Mouse (Mus musculus): Measurements from ENCODE around the gene Poc1b. TPM values are rescaled to one million over a fixed set of nuclear protein-coding genes. Genes with fewer than 3 reads are reported as not detected.
A peak's percentile ranks its signal among the peaks of the same experiment; 100 is the strongest.

The Poc1b gene
- polyA plus RNA-seq, 1 experiment from 2014 or later = 8.7 TPM

DNA sequence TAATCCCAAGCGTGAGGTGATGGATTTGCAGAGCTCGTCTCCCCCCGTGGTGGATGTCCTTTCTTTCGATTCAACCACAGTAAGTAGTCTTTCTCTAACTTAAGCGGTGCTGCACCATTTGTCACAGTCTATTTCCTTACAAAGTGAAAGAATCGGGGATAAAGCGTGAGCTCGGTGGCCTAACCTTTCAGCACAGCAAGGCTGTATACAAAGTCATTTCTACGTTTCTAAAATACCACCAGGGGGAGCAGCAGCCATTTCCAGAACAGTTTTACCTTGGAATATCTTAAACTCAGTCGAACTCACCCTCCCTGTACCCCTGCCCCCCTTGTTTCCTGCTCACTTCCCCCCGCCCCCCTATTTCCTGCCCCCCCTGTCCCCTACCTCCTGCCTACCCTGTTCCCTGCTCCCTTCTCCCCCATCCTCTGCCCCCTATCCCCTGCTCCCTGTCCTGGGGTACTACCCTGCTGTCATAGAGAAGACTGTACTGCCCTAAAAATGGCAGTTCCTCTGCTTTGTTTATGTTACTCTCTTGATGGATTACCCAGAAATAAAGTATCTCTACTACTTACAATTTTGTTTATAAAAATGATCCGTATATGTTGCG lies 58.1 kb downstream of the Poc1b start:
- WGBS (ENCODE audit: insufficient replicate concordance) = 49% methylated on average over 13 of the region's 13 CpGs
- H3K4me3 ChIP-seq = no peak overlapping the region
- peaks cover 7% of the 10 kb centered on the region; the same call in 1 of the 2 replicates for H3K36me3 ChIP-seq
- peaks cover 9% of the 10 kb centered on the region for H3K4me1 ChIP-seq
- ATAC-seq = no peak
- no peak overlapping the region for H3K27ac ChIP-seq
- H3K9ac ChIP-seq = no peak overlapping the region
- H3K27me3 ChIP-seq (replicated peaks) = no peaks in the 10 kb centered on the region
- H3K4me2 ChIP-seq = no peak overlapping the region
- H3K9me3 ChIP-seq (replicated peaks) = no peaks in the 10 kb centered on the region

DNA sequence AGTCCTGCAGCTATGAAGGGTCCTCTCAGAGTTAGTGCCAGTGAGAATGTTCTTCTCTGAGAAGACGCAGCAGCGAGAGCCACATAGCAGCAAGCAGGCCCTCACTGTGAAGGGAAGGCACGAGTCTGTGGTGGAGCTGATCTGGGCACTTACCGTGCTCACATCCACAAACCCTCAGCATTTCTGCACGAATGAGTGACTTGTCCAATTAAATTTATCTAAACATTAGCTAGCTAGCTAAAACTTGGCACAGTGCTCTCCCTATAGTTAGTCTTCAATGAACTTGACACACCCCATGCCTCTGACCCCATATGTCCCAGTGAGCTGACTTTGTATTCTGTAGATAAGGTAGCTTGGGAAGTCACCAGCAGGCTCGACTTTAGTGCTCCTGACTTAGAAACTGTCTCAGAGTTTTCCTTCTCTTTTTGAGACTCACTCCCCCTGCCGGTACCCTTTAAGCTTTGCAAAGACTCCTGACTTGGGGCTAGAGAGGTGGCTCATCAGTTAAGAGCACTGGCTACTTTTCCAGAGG lies 59.0 kb downstream of the Poc1b start:
- ATAC-seq = peak; percentile 61; the same call in 1 of the 2 replicates
- H3K27ac ChIP-seq = no peak overlapping the region; the same call in 1 of the 2 replicates
- H3K4me3 ChIP-seq = no peak overlapping the region
- H3K27me3 ChIP-seq (replicated peaks) = no peaks in the 10 kb centered on the region
- 63% methylated on average over 7 of the region's 7 CpGs for WGBS (ENCODE audit: insufficient replicate concordance)
- peaks cover 9% of the 10 kb centered on the region for H3K4me1 ChIP-seq
- H3K9me3 ChIP-seq (replicated peaks) = no peaks in the 10 kb centered on the region
- no peak overlapping the region for H3K9ac ChIP-seq
- H3K4me2 ChIP-seq = no peak overlapping the region
- H3K36me3 ChIP-seq = peaks cover 3% of the 10 kb centered on the region; the same call in 1 of the 2 replicates

DNA sequence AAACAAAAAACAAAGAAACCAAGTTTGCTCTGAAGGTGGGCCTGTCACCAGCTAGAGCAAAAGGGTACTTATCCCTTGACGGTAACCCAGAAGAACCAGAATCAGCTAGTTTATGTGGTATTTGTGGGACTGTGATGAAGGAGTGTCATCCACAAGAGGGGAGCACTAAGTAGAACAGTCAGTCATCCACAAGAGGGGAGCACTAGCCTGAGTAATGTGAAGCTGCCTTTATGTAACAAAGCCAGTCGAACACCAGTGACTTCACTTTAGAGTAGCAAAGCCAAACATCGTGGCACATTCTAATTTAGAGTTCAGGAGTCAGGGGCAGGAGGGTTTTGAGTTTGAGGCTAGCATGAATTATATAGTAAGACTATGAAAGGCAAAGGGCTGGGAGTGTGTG lies 59.6 kb downstream of the Poc1b start:
- no peak for ATAC-seq

DNA sequence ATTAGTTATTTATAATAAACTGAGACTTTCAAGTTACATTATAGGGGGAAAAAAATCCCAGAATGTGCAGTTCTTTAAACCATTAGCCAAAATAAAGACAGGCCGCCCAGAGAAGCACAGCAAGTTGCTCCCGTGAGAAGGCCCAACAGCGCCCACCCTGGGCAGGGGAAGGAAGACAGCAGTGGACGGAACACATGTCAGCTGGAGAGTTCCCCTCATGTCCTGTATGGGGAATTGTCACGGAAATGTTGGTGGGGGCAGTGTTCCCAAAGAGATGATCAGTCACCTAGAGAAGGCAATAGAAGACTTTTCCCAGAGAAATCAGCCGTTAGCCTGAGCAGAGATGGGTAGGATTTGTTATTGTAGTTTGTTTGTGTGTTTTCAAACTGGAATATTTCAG lies 61.6 kb downstream of the Poc1b start:
- Histone ChIP-seq H3K27me3 (replicated peaks) (no peaks in the 10 kb centered on the region), H3K4me1 (peaks cover 17% of the 10 kb centered on the region), H3K27ac (no peak overlapping the region), H3K9me3 (replicated peaks) (no peaks in the 10 kb centered on the region), H3K4me2 (no peak overlapping the region), H3K4me3 (no peak overlapping the region), H3K9ac (no peak overlapping the region), H3K36me3 (no peaks in the 10 kb centered on the region)
- WGBS (ENCODE audit: insufficient replicate concordance) = 61% methylated on average over 6 of the region's 6 CpGs
- ATAC-seq = no peak

More for the DNA sequence above, 59.6 kb downstream of the Poc1b start:
- Histone ChIP-seq H3K4me1 (peaks cover 13% of the 10 kb centered on the region), H3K4me2 (no peak overlapping the region), H3K9ac (no peak overlapping the region), H3K36me3 (0 out of 2 replicates have a peak, but pooled peaks cover 3% of the 10 kb centered on the region), H3K4me3 (no peak overlapping the region), H3K27me3 (replicated peaks) (no peaks in the 10 kb centered on the region), H3K27ac (no peak overlapping the region), H3K9me3 (replicated peaks) (no peaks in the 10 kb centered on the region)
- 76% methylated on average over 3 of the region's 3 CpGs for WGBS (ENCODE audit: insufficient replicate concordance)

DNA sequence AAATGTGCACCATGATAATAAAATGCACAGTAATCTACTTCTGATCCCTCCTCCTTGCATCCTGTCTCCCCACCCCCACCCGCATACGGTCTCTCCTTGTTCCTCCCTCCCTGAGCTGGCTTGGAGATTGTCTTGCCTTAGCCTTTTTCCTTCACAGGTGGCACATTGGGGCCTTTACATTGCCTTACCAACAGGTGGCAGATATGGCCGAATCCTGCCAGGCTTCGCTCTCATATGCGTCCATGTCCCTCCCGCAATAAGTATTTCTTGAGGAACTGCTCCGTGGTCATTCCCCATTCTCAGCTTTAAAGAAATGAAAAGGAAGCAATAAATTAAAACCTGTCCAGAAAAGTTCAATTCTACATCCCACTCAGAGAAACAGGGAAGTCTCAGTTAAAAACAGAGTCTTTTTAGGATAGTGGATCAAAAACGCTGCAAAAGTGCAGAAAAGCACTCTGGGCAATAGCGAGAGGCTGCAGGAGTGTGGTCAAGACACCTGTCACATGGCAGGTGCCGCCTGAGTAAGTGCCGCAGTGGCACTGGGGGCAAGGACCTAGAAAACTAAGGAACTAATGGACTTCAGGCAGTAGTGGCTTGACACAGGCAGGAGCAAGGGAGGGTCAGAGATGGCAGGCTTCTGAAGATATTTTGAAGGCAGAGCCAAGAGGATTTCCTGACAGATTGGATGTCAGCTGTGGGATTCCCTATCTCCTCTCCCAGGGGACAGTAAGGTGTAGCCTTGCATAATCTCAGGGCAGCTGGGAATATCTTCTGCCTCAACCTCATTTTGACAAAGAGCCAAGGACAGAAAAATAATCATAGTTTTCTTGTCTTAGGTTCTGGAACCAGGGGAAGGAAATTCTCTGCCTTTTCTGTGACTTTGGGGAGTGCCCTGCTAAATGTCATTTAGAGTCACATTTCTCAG lies 62.3 kb downstream of the Poc1b start:
- peaks cover 17% of the 10 kb centered on the region for H3K4me1 ChIP-seq
- 66% methylated on average over 11 of the region's 11 CpGs for WGBS (ENCODE audit: insufficient replicate concordance)
- H3K27ac ChIP-seq = 0 out of 2 replicates have a peak overlapping the region, but pooled peaks have one; percentile 23
- H3K27me3 ChIP-seq (replicated peaks) = no peaks in the 10 kb centered on the region
- no peak overlapping the region for H3K9ac ChIP-seq
- H3K36me3 ChIP-seq = no peaks in the 10 kb centered on the region
- no peak overlapping the region for H3K4me3 ChIP-seq
- no peaks in the 10 kb centered on the region for H3K9me3 ChIP-seq (replicated peaks)
- ATAC-seq = no peak
- H3K4me2 ChIP-seq = no peak overlapping the region

DNA sequence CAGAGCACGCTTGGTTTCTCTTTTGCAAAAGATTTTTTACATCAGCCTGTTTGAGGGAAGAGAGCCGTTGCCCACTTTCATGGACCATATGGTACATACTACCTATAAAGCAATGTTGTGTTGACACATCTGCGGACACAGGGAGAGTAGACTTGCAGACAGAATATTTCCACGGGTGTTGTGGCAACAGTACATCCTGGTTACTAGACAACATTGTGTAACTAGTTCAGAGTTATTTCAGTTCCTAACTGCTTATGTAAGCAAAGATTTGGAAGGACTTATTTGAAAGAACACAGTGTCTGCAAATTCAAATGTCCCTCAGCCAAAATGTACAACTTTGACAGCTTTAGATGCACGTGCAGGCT lies 62.9 kb downstream of the Poc1b start:
- Histone ChIP-seq H3K27ac (0 out of 2 replicates have a peak overlapping the region, but pooled peaks have one; percentile 23), H3K9me3 (replicated peaks) (no peaks in the 10 kb centered on the region), H3K4me1 (peaks cover 17% of the 10 kb centered on the region), H3K9ac (no peak overlapping the region), H3K4me2 (no peak overlapping the region), H3K4me3 (no peak overlapping the region), H3K27me3 (replicated peaks) (no peaks in the 10 kb centered on the region), H3K36me3 (no peaks in the 10 kb centered on the region)
- no peak for ATAC-seq
- 66% methylated on average over 5 of the region's 5 CpGs for WGBS (ENCODE audit: insufficient replicate concordance)

DNA sequence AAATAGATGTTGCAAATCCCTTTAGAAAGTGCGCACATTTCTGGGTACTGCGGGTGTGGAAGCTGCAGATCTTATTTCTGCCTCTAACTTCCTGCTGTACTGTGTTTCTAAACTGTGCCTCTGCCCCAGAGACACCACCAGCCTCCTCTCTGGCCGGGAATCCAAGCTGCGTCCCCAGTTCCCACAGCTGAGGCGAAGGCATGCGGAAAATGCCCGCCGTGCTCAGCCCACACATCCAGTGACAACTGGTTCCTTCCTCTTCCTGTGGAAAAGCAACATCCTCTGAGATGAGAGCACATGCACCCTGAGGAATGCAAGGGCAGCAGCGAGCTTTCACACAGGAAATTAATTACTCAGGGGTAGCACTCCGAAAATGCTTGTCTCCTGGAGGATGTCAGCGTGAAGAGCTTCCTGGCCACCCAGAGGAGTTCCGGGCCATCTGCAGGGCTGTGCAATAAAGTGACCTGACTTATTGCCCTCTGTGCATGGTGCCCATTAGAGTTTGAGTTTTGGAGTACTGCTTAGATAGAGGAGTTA lies 65.2 kb downstream of the Poc1b start:
- Histone ChIP-seq H3K27me3 (replicated peaks) (no peaks in the 10 kb centered on the region), H3K36me3 (no peaks in the 10 kb centered on the region), H3K4me1 (peaks cover 17% of the 10 kb centered on the region), H3K27ac (peak overlapping the region; percentile 58), H3K9ac (no peak overlapping the region), H3K4me3 (no peak overlapping the region), H3K9me3 (replicated peaks) (no peaks in the 10 kb centered on the region), H3K4me2 (no peak overlapping the region)
- ATAC-seq = peak; percentile 51
- 29% methylated on average over 12 of the region's 12 CpGs for WGBS (ENCODE audit: insufficient replicate concordance)

DNA sequence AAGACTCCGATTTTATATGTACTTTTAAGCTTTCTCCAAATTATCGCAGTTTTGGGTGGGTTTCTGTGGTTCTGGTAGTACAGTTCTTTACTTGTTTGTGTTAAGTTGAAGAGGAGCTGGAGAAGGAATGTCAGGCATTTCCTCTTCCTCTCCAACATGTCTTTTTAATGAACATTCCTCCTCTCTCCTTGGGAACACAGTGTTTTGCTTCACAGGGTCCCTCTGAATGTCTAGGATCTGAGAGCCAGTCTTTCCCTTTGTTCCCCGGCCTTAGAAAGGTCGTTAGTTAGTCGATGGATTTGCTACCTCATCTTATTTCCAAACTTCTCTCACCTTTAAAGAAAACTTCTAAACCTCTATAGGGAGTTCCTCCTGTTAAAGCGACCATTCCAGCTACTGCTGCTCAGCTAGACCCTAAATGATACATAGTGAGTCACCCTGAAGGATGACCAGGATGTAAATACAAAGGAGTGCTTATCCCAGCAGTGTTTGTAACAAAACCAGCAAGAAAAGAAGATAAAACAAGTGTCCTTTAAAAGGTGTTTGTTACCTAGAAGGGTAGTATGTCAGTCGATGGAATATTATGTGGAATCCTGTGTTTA lies 66.2 kb downstream of the Poc1b start:
- no peak for ATAC-seq
- WGBS (ENCODE audit: insufficient replicate concordance) = 54% methylated on average over 7 of the region's 7 CpGs
- no peak overlapping the region for H3K27ac ChIP-seq

DNA sequence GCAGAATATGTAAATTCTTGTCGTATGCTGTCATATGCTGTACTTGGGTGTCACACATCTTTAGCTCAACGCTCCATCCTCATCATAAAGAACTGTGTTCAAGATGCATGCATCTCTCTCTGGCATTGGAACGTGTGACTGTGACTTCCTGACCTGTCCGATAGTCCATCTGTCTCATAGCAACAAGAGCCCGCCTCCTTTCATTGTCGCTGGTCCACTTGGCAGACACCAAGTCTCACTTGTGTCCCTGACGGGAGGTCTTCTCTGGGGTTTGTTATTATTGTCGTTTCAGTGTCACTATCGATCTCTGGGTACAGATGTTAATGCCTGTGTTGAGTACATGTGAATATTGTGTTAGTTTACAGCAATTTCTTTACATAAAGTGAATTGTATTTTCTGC lies 70.1 kb downstream of the Poc1b start:
- Histone ChIP-seq H3K4me2 (no peak overlapping the region), H3K4me1 (peaks cover 1% of the 10 kb centered on the region; the same call in 1 of the 2 replicates), H3K36me3 (no peaks in the 10 kb centered on the region), H3K4me3 (no peak overlapping the region), H3K9ac (no peak overlapping the region), H3K9me3 (replicated peaks) (no peaks in the 10 kb centered on the region), H3K27me3 (replicated peaks) (no peaks in the 10 kb centered on the region), H3K27ac (no peak overlapping the region)
- 77% methylated on average over 9 of the region's 9 CpGs for WGBS (ENCODE audit: insufficient replicate concordance)
- no peak for ATAC-seq

More for the DNA sequence above, 66.2 kb downstream of the Poc1b start:
- Histone ChIP-seq H3K9me3 (replicated peaks) (no peaks in the 10 kb centered on the region), H3K4me1 (peaks cover 17% of the 10 kb centered on the region), H3K9ac (no peak overlapping the region), H3K4me3 (no peak overlapping the region), H3K4me2 (no peak overlapping the region), H3K36me3 (no peaks in the 10 kb centered on the region), H3K27me3 (replicated peaks) (no peaks in the 10 kb centered on the region)

DNA sequence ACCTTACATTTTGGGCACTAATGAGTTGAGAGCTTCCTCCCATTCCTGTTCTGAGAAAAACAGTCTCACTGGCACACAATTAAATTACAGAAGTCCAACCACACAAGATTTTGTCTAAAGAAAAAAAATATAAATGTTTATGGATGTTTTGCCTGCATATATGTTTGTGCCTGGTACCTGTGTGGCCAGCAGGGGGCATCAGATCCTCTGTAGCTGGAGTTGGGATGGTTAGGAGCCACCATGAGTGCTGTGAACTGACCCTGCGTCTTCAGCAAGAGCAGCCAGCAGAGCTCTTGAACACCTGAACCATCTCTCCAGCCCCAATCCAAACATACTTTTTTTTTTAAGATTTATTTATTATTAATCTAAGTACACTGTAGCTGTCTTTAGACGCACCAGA lies 71.3 kb downstream of the Poc1b start:
- 81% methylated on average over 2 of the region's 2 CpGs for WGBS (ENCODE audit: insufficient replicate concordance)
- no peak overlapping the region for H3K9ac ChIP-seq

DNA sequence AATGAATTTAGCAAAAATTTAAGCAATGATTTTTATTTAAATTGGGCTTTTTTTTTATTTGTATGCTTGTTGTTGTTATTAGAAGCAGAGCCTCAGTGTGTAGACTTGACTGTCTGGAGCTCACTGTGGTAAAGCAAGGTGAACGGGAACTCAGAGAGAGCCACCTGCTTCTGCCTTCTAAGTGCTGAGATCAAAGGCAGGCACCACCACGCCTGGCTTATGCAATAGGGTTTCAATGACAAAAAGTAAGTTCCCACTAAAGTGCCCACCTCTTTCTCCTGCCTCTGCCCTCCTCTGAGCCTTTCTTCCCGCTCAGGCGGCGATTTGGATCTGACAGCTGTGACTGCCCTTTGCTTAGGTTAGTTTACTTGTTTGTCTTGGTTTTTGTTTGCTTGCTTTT lies 72.3 kb downstream of the Poc1b start:
- Histone ChIP-seq H3K4me1 (no peaks in the 10 kb centered on the region), H3K4me2 (no peak overlapping the region), H3K9me3 (replicated peaks) (no peaks in the 10 kb centered on the region), H3K4me3 (no peak overlapping the region), H3K36me3 (no peaks in the 10 kb centered on the region), H3K27me3 (replicated peaks) (no peaks in the 10 kb centered on the region), H3K9ac (no peak overlapping the region), H3K27ac (no peak overlapping the region)
- WGBS (ENCODE audit: insufficient replicate concordance) = 78% methylated on average over 5 of the region's 5 CpGs
- no peak for ATAC-seq

More for the DNA sequence above, 71.3 kb downstream of the Poc1b start:
- no peak for ATAC-seq
- Histone ChIP-seq H3K27me3 (replicated peaks) (no peaks in the 10 kb centered on the region), H3K4me3 (no peak overlapping the region), H3K27ac (no peak overlapping the region), H3K4me1 (no peaks in the 10 kb centered on the region), H3K4me2 (no peak overlapping the region), H3K36me3 (no peaks in the 10 kb centered on the region), H3K9me3 (replicated peaks) (no peaks in the 10 kb centered on the region)
